Mouse (Mus musculus) spleen, postnatal 0 days (tissue): ENCODE data around the gene Gtsf2. TPM values are rescaled to one million over a fixed set of nuclear protein-coding genes. Genes with fewer than 3 reads are reported as not detected.

Source experiments
- polyA plus RNA-seq: library from polyadenylated mRNA; unstranded; fragments of >200 nt; fragmentation: Nextera tagmentation; extraction: Ambion mirVana; gene quantifications from 2 replicates; pipeline ENCODE4 v1.2.1, GENCODE M21; 2015

The Gtsf2 gene
- polyA plus RNA-seq: not detected in 2 replicates

DNA sequence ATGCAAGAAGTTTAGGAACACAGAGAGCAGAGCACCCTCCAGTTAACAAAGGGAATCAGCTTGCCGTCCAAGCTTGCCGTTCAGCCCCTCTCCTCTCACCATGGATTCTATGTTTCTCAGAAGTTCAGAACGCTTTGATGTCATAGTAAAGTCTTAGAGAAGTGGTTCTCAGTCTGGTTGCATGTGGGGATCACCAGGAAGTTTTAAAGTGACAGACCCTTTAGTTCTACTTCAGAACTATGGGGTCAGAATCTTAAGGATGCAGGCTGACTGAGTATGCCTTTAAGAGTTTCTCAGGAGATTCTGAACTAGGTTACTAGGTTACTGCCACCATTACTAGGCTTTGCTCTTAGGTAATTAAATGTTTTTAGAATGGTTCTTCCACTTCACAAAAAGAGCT lies at the start of gene Gtsf2:
Gene Gtsf2, minus strand, starts transcription at position 101 of the 400 bp plus-strand sequence.

DNA sequence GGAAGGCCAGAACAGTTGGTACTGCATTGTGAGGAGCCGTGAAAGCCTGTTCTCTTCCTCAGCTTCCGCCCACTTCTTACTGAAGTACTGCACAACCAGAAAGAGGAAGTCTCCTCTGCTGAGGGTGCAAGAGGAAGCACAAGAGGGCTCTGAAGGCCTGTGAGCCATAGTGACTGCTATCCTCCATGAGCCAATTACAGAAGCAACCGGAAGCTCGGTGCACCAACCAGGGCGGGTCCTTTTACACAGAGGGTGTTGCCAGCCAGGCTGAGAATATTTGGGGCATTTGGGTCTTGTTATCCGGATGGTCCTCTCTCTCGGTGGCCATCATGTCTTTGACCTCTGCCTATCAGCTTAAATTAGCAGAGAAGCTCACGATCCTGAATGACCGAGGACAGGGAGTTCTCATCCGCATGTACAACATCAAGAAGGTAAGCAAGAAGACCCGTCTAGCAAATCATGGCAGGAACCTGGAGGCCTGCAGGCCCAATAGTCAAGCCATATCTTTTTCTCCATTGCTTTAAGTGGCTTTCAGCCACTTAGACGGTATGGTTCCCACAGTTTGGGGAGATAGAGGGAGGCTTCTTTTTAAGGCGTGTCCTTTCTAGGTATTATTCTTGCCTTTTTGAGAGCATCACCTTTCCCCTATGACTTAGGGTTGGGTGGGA lies 5.4 kb upstream of the Gtsf2 start, which contains the start of gene Nckap1l:
Gene Nckap1l, plus strand, starts transcription at position 244 of the 668 bp plus-strand sequence.

DNA sequence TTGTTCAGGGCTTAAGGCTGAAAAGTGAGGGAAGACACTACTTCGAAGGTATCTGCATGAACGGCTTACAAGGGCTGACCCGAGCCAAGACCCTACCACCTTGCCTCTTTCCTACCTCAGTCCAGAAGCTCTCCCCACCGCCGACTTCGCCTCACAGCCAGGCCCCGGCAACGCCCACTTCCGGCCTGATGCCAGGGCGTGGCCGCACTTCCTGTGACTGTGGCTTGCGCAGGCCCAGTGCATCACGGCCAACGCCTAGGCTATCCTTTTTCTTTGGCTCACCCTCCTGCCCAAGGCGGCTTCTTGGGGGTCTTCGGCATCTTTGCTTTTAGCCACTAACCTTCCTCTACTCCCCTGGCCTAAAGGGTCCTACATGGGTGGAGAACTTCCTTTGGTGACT lies 18.0 kb downstream of the Gtsf2 start, which contains the start of gene Gtsf1:
Gene Gtsf1, minus strand, starts transcription at position 230 of the 400 bp plus-strand sequence.

Other genes starting within 250 kb of the Gtsf2 start
- gene Cbx5, start 208.7 kb downstream of the Gtsf2 start, polyA plus RNA-seq: 46.0 and 48.9 TPM in 2 replicates
- 432 and 476 TPM in 2 replicates for gene Hnrnpa1, start 208.0 kb downstream of the Gtsf2 start, polyA plus RNA-seq
- 166 and 185 TPM in 2 replicates for gene Nfe2, start 190.1 kb downstream of the Gtsf2 start, polyA plus RNA-seq
- 159 and 168 TPM in 2 replicates for gene Copz1, start 175.8 kb downstream of the Gtsf2 start, polyA plus RNA-seq
- 0.89 and 2.3 TPM in 2 replicates for gene Gpr84, start 137.9 kb downstream of the Gtsf2 start, polyA plus RNA-seq
- gene Zfp385a, start 108.4 kb downstream of the Gtsf2 start, polyA plus RNA-seq: 5.3 and 6.3 TPM in 2 replicates
- 11.0 and 13.9 TPM in 2 replicates for gene Itga5, start 81.7 kb downstream of the Gtsf2 start, polyA plus RNA-seq
- 0.16 and 0.39 TPM in 2 replicates for gene Gtsf1, start 18.0 kb downstream of the Gtsf2 start, polyA plus RNA-seq
- 13.3 and 17.9 TPM in 2 replicates for gene Nckap1l, start 5.3 kb upstream of the Gtsf2 start, polyA plus RNA-seq
- gene Pde1b, start 54.6 kb upstream of the Gtsf2 start, polyA plus RNA-seq: 1.8 and 2.6 TPM in 2 replicates
- gene Ppp1r1a, start 89.5 kb upstream of the Gtsf2 start, polyA plus RNA-seq: 0.32 and 0.42 TPM in 2 replicates
- gene Glycam1, start 116.6 kb upstream of the Gtsf2 start, polyA plus RNA-seq: not detected in 2 replicates